Mouse (Mus musculus) heart, adult 9 months (tissue): Measurements from ENCODE around the gene Sh2d3c.

Experiments
- DNase-seq, 2 experiments: peaks; one replicate each; pipeline ENCODE4 v3.0.0; 2022; ENCODE audit warnings: low spot score in 2 of 2

Sh2d3c gene

DNA sequence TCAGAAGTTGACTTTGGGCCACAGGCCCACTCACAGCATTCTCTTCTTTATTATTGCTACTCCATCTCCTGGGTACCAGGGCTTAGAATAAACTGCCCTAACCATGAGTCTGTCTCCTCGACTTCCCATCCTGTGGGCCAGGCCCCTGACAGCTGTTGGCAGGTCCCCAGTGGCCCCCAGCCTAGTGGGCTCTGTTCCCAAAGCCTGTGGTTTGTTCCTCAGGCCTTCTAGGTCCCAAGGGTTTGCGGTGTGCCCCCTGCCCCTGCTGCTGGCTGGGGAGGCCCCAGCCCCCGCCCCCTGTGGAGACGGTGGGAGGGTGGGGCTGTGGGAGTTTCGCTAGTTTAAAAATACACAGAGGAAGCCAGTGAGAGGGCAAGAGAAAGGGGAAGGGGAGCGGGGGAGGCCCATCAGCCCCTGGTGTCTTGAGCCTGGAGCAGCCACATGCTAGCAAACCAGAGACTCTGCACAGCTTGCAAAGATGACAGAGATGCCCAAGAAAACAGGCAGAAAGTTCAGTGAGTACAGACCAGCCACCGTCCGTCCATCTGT, at the start of gene Sh2d3c:
Gene Sh2d3c (plus strand): TSS at position 375 of the 549 bp plus-strand sequence.
- DNase-seq: no peak

GRCm38 (mm10) chr2:32671147-32671546, 49.7 kb upstream of the Sh2d3c start:
- DNase-seq: no peak

GRCm38 (mm10) chr2:32671907-32672595, 48.8 kb upstream of the Sh2d3c start:
- DNase-seq: no peak

- DNase-seq: no peak
Observed at GRCm38 (mm10) chr2:32673176-32673917, 47.5 kb upstream of the Sh2d3c start.

- DNase-seq: no peak
Observed at GRCm38 (mm10) chr2:32676821-32677220, 44.0 kb upstream of the Sh2d3c start.

- DNase-seq: no peak
Observed at GRCm38 (mm10) chr2:32677683-32678082, 43.2 kb upstream of the Sh2d3c start.

DNA sequence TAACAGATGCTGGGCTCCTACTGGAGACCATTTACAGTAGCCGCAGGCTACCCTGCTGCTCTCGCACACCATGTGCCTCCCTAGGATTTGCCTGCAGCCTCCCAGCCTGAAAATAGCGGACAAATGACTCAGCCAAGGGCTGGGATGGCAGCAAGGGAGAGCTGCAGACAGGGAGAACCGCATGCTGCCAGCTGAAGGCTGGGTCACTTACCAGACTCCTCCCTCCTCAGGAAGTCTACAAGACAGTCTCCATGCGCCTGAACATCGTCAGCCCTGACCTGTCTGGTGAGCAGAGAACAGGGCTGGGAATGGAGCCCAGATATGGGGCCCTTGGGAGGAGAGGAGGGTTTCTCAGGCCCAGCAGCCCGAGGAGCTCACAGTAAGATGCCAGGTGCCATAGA, 40.8 kb upstream of the Sh2d3c start:
- DNase-seq: no peak

DNA sequence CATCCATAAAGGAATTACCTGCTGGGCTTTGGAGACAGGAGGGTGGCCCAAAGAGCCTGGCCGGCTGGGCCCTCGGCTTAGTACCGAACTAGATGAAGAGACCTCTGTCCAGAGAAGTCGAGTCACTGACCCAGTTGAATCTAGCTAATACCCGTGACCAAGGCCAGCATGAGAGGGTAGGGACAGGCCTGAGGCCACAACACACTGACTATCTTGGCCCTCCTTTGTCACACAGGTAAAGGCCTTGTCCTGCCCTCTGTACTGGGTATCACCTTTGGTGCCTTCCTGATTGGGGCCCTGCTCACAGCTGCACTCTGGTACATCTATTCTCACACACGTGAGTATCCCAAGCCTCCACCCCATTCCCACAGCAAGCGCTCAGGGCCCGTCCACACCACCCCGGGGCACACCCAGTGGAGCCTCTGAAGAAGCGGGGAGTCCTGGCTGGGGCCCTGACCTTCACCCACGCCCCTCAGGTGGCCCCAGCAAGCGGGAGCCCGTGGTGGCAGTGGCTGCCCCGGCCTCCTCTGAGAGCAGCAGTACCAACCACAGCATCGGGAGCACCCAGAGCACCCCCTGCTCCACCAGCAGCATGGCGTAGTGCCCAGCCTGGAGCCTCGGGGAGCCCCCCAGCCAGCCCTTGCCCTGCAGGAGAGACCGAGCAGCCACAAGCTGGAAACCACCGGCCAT, 39.7 kb upstream of the Sh2d3c start:
- no peak for DNase-seq

GRCm38 (mm10) chr2:32681754-32682153, 39.1 kb upstream of the Sh2d3c start:
- DNase-seq: no peak

- DNase-seq: no peak
Observed at GRCm38 (mm10) chr2:32682721-32683417, 38.0 kb upstream of the Sh2d3c start.

- DNase-seq: no peak
Observed at GRCm38 (mm10) chr2:32683701-32684100, 37.2 kb upstream of the Sh2d3c start.

- DNase-seq: no peak
Observed at GRCm38 (mm10) chr2:32684681-32685428, 36.0 kb upstream of the Sh2d3c start.

GRCm38 (mm10) chr2:32685807-32686206, 35.0 kb upstream of the Sh2d3c start:
- DNase-seq: no peak

DNA sequence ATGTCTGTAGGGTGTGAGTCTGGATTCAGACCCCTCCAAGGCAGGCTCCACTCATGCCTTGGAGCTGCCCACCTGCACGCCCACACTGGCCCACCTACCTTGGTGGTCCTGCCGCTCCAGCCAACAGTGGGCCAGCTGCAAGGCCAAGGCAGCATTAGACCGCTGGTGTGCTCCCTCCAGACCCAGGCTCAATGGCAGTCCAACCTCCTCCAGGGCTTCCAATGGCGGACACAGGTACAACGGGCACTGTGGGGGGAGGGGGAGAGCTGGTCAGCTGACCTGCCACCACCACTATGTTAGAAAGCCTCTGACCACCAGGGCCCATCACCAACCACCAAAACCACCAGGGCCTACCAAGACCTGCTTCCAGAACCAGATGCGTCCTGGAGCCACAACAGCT, 34.2 kb upstream of the Sh2d3c start:
- no peak for DNase-seq

- DNase-seq: no peak
Observed at GRCm38 (mm10) chr2:32687562-32687961, 33.3 kb upstream of the Sh2d3c start.

DNA sequence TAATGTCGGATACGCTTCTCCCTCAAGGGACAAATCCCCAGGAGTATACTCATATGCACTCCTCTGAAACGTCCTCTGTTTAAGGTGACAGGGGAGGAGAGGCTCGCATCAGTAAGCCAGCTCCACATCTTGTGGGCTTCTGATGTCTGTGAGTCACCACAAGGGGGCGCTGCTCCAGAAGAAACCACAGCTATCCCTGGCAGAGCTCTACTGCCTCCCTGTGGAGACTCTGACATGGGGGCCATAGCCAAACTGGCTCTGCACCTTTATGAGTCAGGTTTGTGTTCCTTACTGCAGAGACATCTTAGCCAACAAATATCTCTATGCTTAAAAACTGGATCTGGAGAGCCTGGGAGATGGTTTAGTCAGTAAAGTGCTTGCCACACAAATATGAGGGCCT, 31.4 kb upstream of the Sh2d3c start:
- DNase-seq: peak; percentile 76 to 84

DNA sequence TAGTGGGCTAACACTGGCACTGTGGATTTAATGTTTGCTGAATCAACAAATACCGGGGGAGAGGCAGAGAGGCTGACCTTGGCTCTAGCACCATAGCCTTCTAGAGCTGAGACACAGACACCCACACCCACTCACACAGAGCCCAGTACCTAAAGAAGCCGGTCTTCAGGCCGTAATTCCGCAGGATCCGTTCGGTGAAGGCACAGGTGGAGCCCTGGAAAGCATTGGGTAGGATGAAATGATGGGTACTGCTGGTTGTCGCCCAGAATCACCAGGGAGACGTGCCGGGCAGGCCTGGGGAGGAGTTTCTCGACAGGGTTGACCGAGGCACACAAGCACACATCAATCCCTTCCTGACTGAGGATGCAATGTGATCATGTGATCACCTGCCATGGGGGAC, 29.8 kb upstream of the Sh2d3c start:
- no peak for DNase-seq

GRCm38 (mm10) chr2:32692496-32692895, 28.4 kb upstream of the Sh2d3c start:
- no peak for DNase-seq

- DNase-seq: no peak
Observed at GRCm38 (mm10) chr2:32693282-32693681, 27.6 kb upstream of the Sh2d3c start.

GRCm38 (mm10) chr2:32693823-32694411, 26.9 kb upstream of the Sh2d3c start:
- DNase-seq: peak; percentile 95 to 97

DNA sequence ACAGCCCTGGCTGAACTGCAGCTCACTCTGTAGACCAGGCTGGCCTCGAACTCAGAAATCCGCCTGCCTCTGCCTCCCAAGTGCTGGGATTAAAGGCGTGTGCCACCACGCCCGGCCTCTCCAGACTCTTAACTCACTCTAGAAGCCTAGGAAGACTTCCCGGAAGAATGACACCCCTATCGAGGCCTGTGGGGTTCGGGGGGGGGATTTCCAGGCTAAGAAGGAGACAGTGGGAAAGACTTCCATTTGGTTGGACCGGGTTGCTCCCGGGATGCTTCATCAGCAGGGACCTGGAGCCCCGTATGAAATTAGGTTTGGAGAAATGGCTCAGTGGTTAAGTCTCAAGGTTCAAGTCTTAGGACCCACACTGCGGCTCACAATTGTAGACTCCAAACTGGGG, 26.2 kb upstream of the Sh2d3c start:
- no peak for DNase-seq
